Mouse (Mus musculus) heart, embryonic 14.5 days (tissue): Measurements from ENCODE around the gene Stn1. TPM values are rescaled to one million over a fixed set of nuclear protein-coding genes. Genes with fewer than 3 reads are reported as not detected.

Source experiments
- ATAC-seq: fragments of 200-750 bp; cut with Nextera tagmentation; 2 replicates; pipeline ENCODE4 v1.8.0; 2017; ENCODE audit warnings: low read depth, moderate TSS enrichment; ENCODE audit not compliant: insufficient number of reproducible peaks, insufficient read depth, low FRiP score
- H3K27ac ChIP-seq, 2 experiments: fragments of 200-500 bp in 1 of 2; fragments of 300-500 bp in 1 of 2; sonication (generic) in 1 of 2; replicated peaks in 1 of 2; 2 replicates each; pipeline ENCODE4 v1.5.1; 2012 to 2014; ENCODE audit warnings: low read depth in 2 of 2, low read length in 2 of 2, control low read depth in 1 of 2, mild to moderate bottlenecking in 1 of 2, mixed read lengths in 1 of 2; ENCODE audit not compliant: control insufficient read depth in 1 of 2, insufficient read depth in 1 of 2
- H3K27me3 ChIP-seq: fragments of 300-500 bp; sonication (generic); 2 replicates; pipeline ENCODE4 v1.6.1; 2014; ENCODE audit warnings: mild to moderate bottlenecking, low read length, control low read depth; ENCODE audit not compliant: control insufficient read depth, insufficient read depth
- H3K36me3 ChIP-seq: fragments of 300-500 bp; sonication (generic); 2 replicates; pipeline ENCODE4 v1.6.1; 2014; ENCODE audit warnings: mild to moderate bottlenecking, control low read depth, low read length, mixed read lengths; ENCODE audit not compliant: control insufficient read depth, insufficient read depth
- H3K4me1 ChIP-seq, 2 experiments: fragments of 200-500 bp in 1 of 2; fragments of 300-500 bp in 1 of 2; sonication (generic) in 1 of 2; 2 replicates each; pipeline ENCODE4 v1.6.1; 2012 to 2014; ENCODE audit warnings: low read length in 2 of 2, control low read depth in 1 of 2, mixed read lengths in 1 of 2; ENCODE audit not compliant: control insufficient read depth in 2 of 2, insufficient read depth in 2 of 2
- H3K4me2 ChIP-seq: fragments of 300-500 bp; sonication (generic); 2 replicates; pipeline ENCODE4 v1.6.1; 2014; ENCODE audit warnings: mild to moderate bottlenecking, low read length
- H3K4me3 ChIP-seq, 2 experiments: fragments of 200-500 bp in 1 of 2; fragments of 300-500 bp in 1 of 2; sonication (generic) in 1 of 2; 2 replicates each; pipeline ENCODE4 v1.5.1; 2012 to 2014; ENCODE audit warnings: low read length in 2 of 2, mild to moderate bottlenecking in 2 of 2, control low read depth in 1 of 2, low read depth in 1 of 2, moderate library complexity in 1 of 2; ENCODE audit not compliant: control insufficient read depth in 1 of 2, insufficient read depth in 1 of 2
- H3K9ac ChIP-seq: fragments of 300-500 bp; sonication (generic); 2 replicates; pipeline ENCODE4 v1.6.1; 2014; ENCODE audit warnings: mild to moderate bottlenecking, low read length
- H3K9me3 ChIP-seq: fragments of 300-500 bp; sonication (generic); 2 replicates; pipeline ENCODE4 v1.6.1; 2016; ENCODE audit warnings: low read length, control low read depth; ENCODE audit not compliant: control insufficient read depth
- WGBS: fragments of 180-500 bp; shearing (Covaris S2); extraction: QIAGEN DNeasy Blood & Tissue Kit; methylation state at CpG from one replicate; pipeline ENCODE4 v1.1.7; 2014; 5-methylcytosine and 5-hydroxymethylcytosine counted together
- polyA plus RNA-seq: library from polyadenylated mRNA; unstranded; fragments of >200 nt; fragmentation: Nextera tagmentation; extraction: Ambion mirVana; gene quantifications from 2 replicates; pipeline ENCODE4 v1.2.1, GENCODE M21; 2014

The Stn1 gene
- polyA plus RNA-seq, 1 experiment from 2014 or later, result 38.9 TPM

GRCm38 (mm10) chr19:47452211-47452610 is 85.1 kb downstream of the Stn1 start:
- WGBS, result 53% methylated on average over 7 of the region's 7 CpGs
- peak overlapping the region; percentile 5 to 59; a peak in 2 of 4 replicates for H3K27ac ChIP-seq
- H3K4me1 ChIP-seq, result peaks cover 78 to 98% of the 10 kb centered on the region in 2 experiments
- peaks cover 6% of the 10 kb centered on the region; the same call in 1 of the 2 replicates for H3K36me3 ChIP-seq
- H3K4me2 ChIP-seq, result no peak overlapping the region
- H3K4me3 ChIP-seq, result no peak overlapping the region
- no peaks in the 10 kb centered on the region for H3K27me3 ChIP-seq
- no peaks in the 10 kb centered on the region for H3K9me3 ChIP-seq
- H3K9ac ChIP-seq, result no peak overlapping the region
- ATAC-seq, result no peak

- H3K36me3 ChIP-seq, result peaks cover 6% of the 10 kb centered on the region; the same call in 1 of the 2 replicates
- H3K4me3 ChIP-seq, result no peak overlapping the region
- no peak for ATAC-seq
- H3K9ac ChIP-seq, result 0 out of 2 replicates have a peak overlapping the region, but pooled peaks have one; percentile 53
- 76% methylated on average over 10 of the region's 10 CpGs for WGBS
- H3K27ac ChIP-seq, result peak overlapping the region in 1 of 2 experiments; percentile 24; a peak in 1 of 4 replicates
- no peaks in the 10 kb centered on the region for H3K9me3 ChIP-seq
- H3K4me2 ChIP-seq, result no peak overlapping the region
- peaks cover 82 to 98% of the 10 kb centered on the region in 2 experiments for H3K4me1 ChIP-seq
- no peaks in the 10 kb centered on the region for H3K27me3 ChIP-seq
Observed at GRCm38 (mm10) chr19:47451476-47452113, 85.7 kb downstream of the Stn1 start.

Other genes starting within 250 kb of the Stn1 start
- 8.5 and 9.7 TPM in 2 replicates for gene Sh3pxd2a, start 73.1 kb downstream of the Stn1 start, polyA plus RNA-seq
- 24.1 and 26.5 TPM in 2 replicates for gene Slk, start 42.2 kb upstream of the Stn1 start, polyA plus RNA-seq
- 0.46 and 0.75 TPM in 2 replicates for gene Col17a1, start 154.6 kb upstream of the Stn1 start, polyA plus RNA-seq
- 213 and 217 TPM in 2 replicates for gene Sfr1, start 194.2 kb upstream of the Stn1 start, polyA plus RNA-seq